Mouse (Mus musculus) stomach, embryonic 16.5 days (tissue): ENCODE results near the gene Lamc1. TPM values are rescaled to one million over a fixed set of nuclear protein-coding genes. Genes with fewer than 3 reads are reported as not detected.

Source experiments
- ATAC-seq: fragments of 200-750 bp; cut with Nextera tagmentation; 2 replicates; pipeline ENCODE4 v1.8.0; 2017; ENCODE audit warnings: moderate number of reproducible peaks, moderate TSS enrichment; ENCODE audit not compliant: insufficient read depth, low FRiP score
- H3K27ac ChIP-seq: fragments of 300-500 bp; sonication (generic); 2 replicates; pipeline ENCODE4 v1.5.1; 2014; ENCODE audit warnings: low read length
- H3K27me3 ChIP-seq: fragments of 300-500 bp; sonication (generic); 2 replicates; pipeline ENCODE4 v1.6.1; 2014; ENCODE audit warnings: low read length, control low read depth, mixed read lengths; ENCODE audit not compliant: control insufficient read depth, insufficient read depth
- H3K36me3 ChIP-seq: fragments of 300-500 bp; sonication (generic); 2 replicates; pipeline ENCODE4 v1.6.1; 2014; ENCODE audit warnings: low read length; ENCODE audit not compliant: control insufficient read depth, insufficient read depth
- H3K4me1 ChIP-seq: fragments of 300-500 bp; sonication (generic); 2 replicates; pipeline ENCODE4 v1.6.1; 2014; ENCODE audit warnings: low read length, control low read depth, mixed read lengths; ENCODE audit not compliant: control insufficient read depth, insufficient read depth
- H3K4me2 ChIP-seq: fragments of 300-500 bp; sonication (generic); 2 replicates; pipeline ENCODE4 v1.6.1; 2014; ENCODE audit warnings: low read depth, low read length, mixed read lengths
- H3K4me3 ChIP-seq: fragments of 300-500 bp; sonication (generic); replicated peaks from 2 replicates; pipeline ENCODE4 v1.5.1; 2014; ENCODE audit warnings: mild to moderate bottlenecking, low read length
- H3K9ac ChIP-seq: fragments of 300-500 bp; sonication (generic); 2 replicates; pipeline ENCODE4 v1.6.1; 2014; ENCODE audit warnings: low read length
- H3K9me3 ChIP-seq: fragments of 300-500 bp; sonication (generic); replicated peaks from 2 replicates; pipeline ENCODE4 v1.6.1; 2016; ENCODE audit warnings: low read length, control low read depth; ENCODE audit not compliant: control insufficient read depth
- WGBS: fragments of 180-500 bp; shearing (Covaris S2); extraction: QIAGEN DNeasy Blood & Tissue Kit; methylation state at CpG from one replicate; pipeline ENCODE4 v1.1.7; 2014; 5-methylcytosine and 5-hydroxymethylcytosine counted together
- polyA plus RNA-seq: library from polyadenylated mRNA; unstranded; fragments of >200 nt; fragmentation: Nextera tagmentation; extraction: Ambion mirVana; gene quantifications from 2 replicates; pipeline ENCODE4 v1.2.1, GENCODE M21; 2015

Gene Lamc1
- polyA plus RNA-seq, 1 experiment from 2014 or later = 63.4 TPM

- no peaks in the 10 kb centered on the region for H3K36me3 ChIP-seq
- no peaks in the 10 kb centered on the region; the same call in 1 of the 2 replicates for H3K27me3 ChIP-seq
- H3K9me3 ChIP-seq = no peaks in the 10 kb centered on the region
- no peak overlapping the region for H3K4me3 ChIP-seq
- no peak overlapping the region for H3K4me2 ChIP-seq
- no peak overlapping the region for H3K9ac ChIP-seq
- H3K4me1 ChIP-seq = peaks cover 10% of the 10 kb centered on the region
- 42% methylated on average over 3 of the region's 3 CpGs for WGBS
- no peak overlapping the region for H3K27ac ChIP-seq
- ATAC-seq = no peak
Measured at GRCm38 (mm10) chr1:153188081-153188480, 144.5 kb downstream of the Lamc1 start.

- H3K27ac ChIP-seq = peak within 1 kb of the TSS; percentile 72
- H3K27me3 ChIP-seq = no peaks in the 10 kb centered on the region; the same call in 1 of the 2 replicates
- no peaks in the 10 kb centered on the region for H3K36me3 ChIP-seq
- ATAC-seq = peak; percentile 90
- peak within 1 kb of the TSS; percentile 53 for H3K4me3 ChIP-seq
- peaks cover 4% of the 10 kb centered on the region for H3K4me1 ChIP-seq
- 4% methylated on average over 46 of the region's 46 CpGs for WGBS
- H3K9ac ChIP-seq = peak within 1 kb of the TSS; percentile 76
- H3K4me2 ChIP-seq = peak within 1 kb of the TSS; percentile 80
- no peaks in the 10 kb centered on the region for H3K9me3 ChIP-seq
Measured at GRCm38 (mm10) chr1:153185828-153186803, 146.5 kb downstream of the Lamc1 start, which contains the start of gene Lamc2. Gene Lamc2 (minus strand): TSS chr1:153186447.

- H3K4me2 ChIP-seq = no peak overlapping the region; the same call in 1 of the 2 replicates
- no peak overlapping the region for H3K9ac ChIP-seq
- H3K4me1 ChIP-seq = peaks cover 4% of the 10 kb centered on the region
- H3K27ac ChIP-seq = peak overlapping the region; percentile 67
- no peaks in the 10 kb centered on the region; the same call in 1 of the 2 replicates for H3K27me3 ChIP-seq
- H3K9me3 ChIP-seq = no peaks in the 10 kb centered on the region
- 47% methylated on average over 9 of the region's 9 CpGs for WGBS
- no peak overlapping the region for H3K4me3 ChIP-seq
- peak; percentile 80 for ATAC-seq
- H3K36me3 ChIP-seq = no peaks in the 10 kb centered on the region
Measured at GRCm38 (mm10) chr1:153180586-153181289, 151.8 kb downstream of the Lamc1 start.

GRCm38 (mm10) chr1:153180160-153180559, 152.4 kb downstream of the Lamc1 start:
- no peaks in the 10 kb centered on the region; the same call in 1 of the 2 replicates for H3K4me1 ChIP-seq
- peak overlapping the region; percentile 67 for H3K27ac ChIP-seq
- H3K4me3 ChIP-seq = no peak overlapping the region
- no peak overlapping the region; the same call in 1 of the 2 replicates for H3K4me2 ChIP-seq
- peak; percentile 56; the same call in 1 of the 2 replicates for ATAC-seq
- H3K27me3 ChIP-seq = no peaks in the 10 kb centered on the region
- no peak overlapping the region for H3K9ac ChIP-seq
- 55% methylated on average over 4 of the region's 4 CpGs for WGBS
- H3K36me3 ChIP-seq = no peaks in the 10 kb centered on the region
- H3K9me3 ChIP-seq = no peaks in the 10 kb centered on the region

GRCm38 (mm10) chr1:153174801-153175200, 157.8 kb downstream of the Lamc1 start:
- no peak overlapping the region for H3K27ac ChIP-seq
- no peaks in the 10 kb centered on the region for H3K9me3 ChIP-seq
- H3K9ac ChIP-seq = peak overlapping the region; percentile 15; the same call in 1 of the 2 replicates
- WGBS = 52% methylated on average over 12 of the region's 12 CpGs
- peak; percentile 79; the same call in 1 of the 2 replicates for ATAC-seq
- peaks cover 18% of the 10 kb centered on the region for H3K4me1 ChIP-seq
- no peaks in the 10 kb centered on the region for H3K27me3 ChIP-seq
- no peak overlapping the region for H3K4me3 ChIP-seq
- no peaks in the 10 kb centered on the region for H3K36me3 ChIP-seq
- H3K4me2 ChIP-seq = no peak overlapping the region

- ATAC-seq = peak; percentile 42; the same call in 1 of the 2 replicates
- H3K9me3 ChIP-seq = no peaks in the 10 kb centered on the region
- no peak overlapping the region for H3K9ac ChIP-seq
- H3K4me3 ChIP-seq = no peak overlapping the region
- 49% methylated on average over 3 of the region's 3 CpGs for WGBS
- no peak overlapping the region for H3K4me2 ChIP-seq
- no peaks in the 10 kb centered on the region for H3K36me3 ChIP-seq
- peaks cover 18% of the 10 kb centered on the region for H3K4me1 ChIP-seq
- H3K27me3 ChIP-seq = no peaks in the 10 kb centered on the region
- 0 out of 2 replicates have a peak overlapping the region, but pooled peaks have one; percentile 19 for H3K27ac ChIP-seq
Measured at GRCm38 (mm10) chr1:153173276-153173675, 159.3 kb downstream of the Lamc1 start.

- H3K36me3 ChIP-seq = no peaks in the 10 kb centered on the region
- no peaks in the 10 kb centered on the region for H3K9me3 ChIP-seq
- no peak overlapping the region for H3K9ac ChIP-seq
- H3K27ac ChIP-seq = peak overlapping the region; percentile 19; the same call in 1 of the 2 replicates
- H3K4me3 ChIP-seq = no peak overlapping the region
- no peaks in the 10 kb centered on the region for H3K27me3 ChIP-seq
- H3K4me2 ChIP-seq = no peak overlapping the region
- H3K4me1 ChIP-seq = peaks cover 18% of the 10 kb centered on the region
- ATAC-seq = no peak; the same call in 1 of the 2 replicates
- WGBS = 12% methylated on average over 9 of the region's 9 CpGs
Measured at GRCm38 (mm10) chr1:153172291-153172731, 160.3 kb downstream of the Lamc1 start.

- Histone ChIP-seq H3K4me3 (no peak overlapping the region), H3K36me3 (no peaks in the 10 kb centered on the region)
- no peak for ATAC-seq
Measured at GRCm38 (mm10) chr1:153171011-153171410, 161.6 kb downstream of the Lamc1 start.

More at GRCm38 (mm10) chr1:153171011-153171410, 161.6 kb downstream of the Lamc1 start:
- no peak overlapping the region for H3K27ac ChIP-seq
- H3K4me2 ChIP-seq = no peak overlapping the region
- H3K27me3 ChIP-seq = no peaks in the 10 kb centered on the region
- 60% methylated on average over 10 of the region's 10 CpGs for WGBS
- no peaks in the 10 kb centered on the region for H3K9me3 ChIP-seq
- peaks cover 18% of the 10 kb centered on the region for H3K4me1 ChIP-seq
- H3K9ac ChIP-seq = no peak overlapping the region
